Mouse (Mus musculus) forebrain, embryonic 13.5 days (tissue): ENCODE measurements around the gene Pdzd2. TPM values are rescaled to one million over a fixed set of nuclear protein-coding genes. Genes with fewer than 3 reads are reported as not detected.

Source experiments
- ATAC-seq: fragments of 200-750 bp; cut with Nextera tagmentation; 2 replicates; pipeline ENCODE4 v1.8.0; 2017
- H3K27ac ChIP-seq: fragments of 300-500 bp; sonication (generic); 2 replicates; pipeline ENCODE4 v1.5.1; 2015; ENCODE audit warnings: inconsistent platforms, mild to moderate bottlenecking, moderate library complexity
- H3K27me3 ChIP-seq: fragments of 300-500 bp; sonication (generic); 2 replicates; pipeline ENCODE4 v1.6.1; 2015; ENCODE audit warnings: mild to moderate bottlenecking, inconsistent platforms
- H3K36me3 ChIP-seq: fragments of 300-500 bp; sonication (generic); 2 replicates; pipeline ENCODE4 v1.6.1; 2015; ENCODE audit warnings: mild to moderate bottlenecking, inconsistent platforms; ENCODE audit not compliant: poor library complexity, severe bottlenecking
- H3K4me1 ChIP-seq: fragments of 300-500 bp; sonication (generic); 2 replicates; pipeline ENCODE4 v1.6.1; 2015; ENCODE audit warnings: inconsistent platforms
- H3K4me2 ChIP-seq: fragments of 300-500 bp; sonication (generic); 2 replicates; pipeline ENCODE4 v1.6.1; 2015; ENCODE audit warnings: inconsistent platforms, mild to moderate bottlenecking, moderate library complexity
- H3K4me3 ChIP-seq: fragments of 300-500 bp; sonication (generic); 2 replicates; pipeline ENCODE4 v1.5.1; 2015; ENCODE audit warnings: mild to moderate bottlenecking, inconsistent platforms
- H3K9ac ChIP-seq: fragments of 300-500 bp; sonication (generic); 2 replicates; pipeline ENCODE4 v1.6.1; 2015; ENCODE audit warnings: mild to moderate bottlenecking, inconsistent platforms
- H3K9me3 ChIP-seq: fragments of 300-500 bp; sonication (generic); replicated peaks from 2 replicates; pipeline ENCODE4 v1.6.1; 2016; ENCODE audit warnings: inconsistent platforms
- WGBS: fragments of 180-500 bp; shearing (Covaris S2); methylation state at CpG from one replicate; pipeline ENCODE4 v1.1.7; 2015; 5-methylcytosine and 5-hydroxymethylcytosine counted together
- polyA plus RNA-seq: library from polyadenylated mRNA; unstranded; fragments of >200 nt; fragmentation: Nextera tagmentation; extraction: Ambion mirVana; gene quantifications from 2 replicates; pipeline ENCODE4 v1.2.1, GENCODE M21; 2015

The Pdzd2 gene
- polyA plus RNA-seq, 1 experiment from 2014 or later = 5.5 TPM

DNA sequence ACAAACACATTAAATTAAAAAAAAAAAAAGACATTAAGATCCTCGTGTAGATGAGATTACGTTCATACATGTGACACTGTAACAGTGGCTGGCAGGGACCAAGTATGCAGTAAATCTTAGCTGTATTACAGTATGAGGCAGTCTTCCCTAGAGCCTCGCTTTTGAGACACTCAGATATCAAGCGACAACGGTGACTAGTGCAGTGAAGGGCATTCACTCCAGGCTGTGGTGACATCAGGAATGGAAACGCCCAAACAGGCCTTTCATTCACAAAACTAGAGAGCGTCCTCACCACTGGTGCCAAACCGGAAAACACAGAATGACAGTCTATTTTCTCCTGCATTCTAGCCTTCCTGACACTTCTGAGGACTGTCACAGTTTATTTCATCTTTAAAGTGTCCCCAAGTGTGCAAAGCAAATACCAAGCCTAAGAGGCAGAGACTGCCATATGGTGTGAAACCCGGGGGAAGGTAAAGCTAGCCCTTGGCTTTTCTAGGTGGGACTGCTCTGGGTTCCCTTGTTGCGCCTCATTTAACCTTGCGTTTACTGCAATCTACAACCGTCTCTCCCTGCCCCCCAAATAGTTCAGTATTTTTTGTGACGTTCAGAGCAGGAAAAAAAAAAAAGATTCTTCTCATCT lies 195.9 kb downstream of the Pdzd2 start:
- 82% methylated on average over 13 of the region's 13 CpGs for WGBS
- no peaks in the 10 kb centered on the region for H3K9me3 ChIP-seq
- no peak overlapping the region for H3K9ac ChIP-seq
- H3K4me3 ChIP-seq = no peak overlapping the region
- no peak overlapping the region for H3K27ac ChIP-seq
- ATAC-seq = no peak
- peaks cover 2% of the 10 kb centered on the region; the same call in 1 of the 2 replicates for H3K4me1 ChIP-seq
- H3K27me3 ChIP-seq = 0 out of 2 replicates have a peak, but pooled peaks cover 6% of the 10 kb centered on the region
- no peaks in the 10 kb centered on the region for H3K36me3 ChIP-seq
- H3K4me2 ChIP-seq = no peak overlapping the region

DNA sequence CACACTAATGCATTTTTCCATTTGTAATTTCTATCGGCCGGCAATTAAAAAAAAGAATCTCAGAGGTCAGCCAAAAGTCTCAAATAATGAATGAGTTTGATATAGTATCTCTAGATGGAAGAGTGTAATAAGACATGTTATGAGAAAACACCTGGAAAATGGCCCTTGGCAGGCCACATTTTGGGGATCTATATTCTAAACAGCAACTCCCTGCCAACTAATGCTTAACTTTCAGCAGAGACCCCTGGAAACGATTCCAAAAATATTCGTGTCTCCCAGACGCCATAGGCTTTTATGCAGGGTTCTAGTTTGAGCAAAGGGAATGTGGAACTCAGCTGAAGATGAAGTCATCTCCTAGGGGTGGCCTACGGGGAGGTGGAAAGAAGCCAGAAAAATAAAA lies 197.4 kb downstream of the Pdzd2 start:
- 88% methylated on average over 6 of the region's 6 CpGs for WGBS
- no peak for ATAC-seq
- no peaks in the 10 kb centered on the region for H3K9me3 ChIP-seq

DNA sequence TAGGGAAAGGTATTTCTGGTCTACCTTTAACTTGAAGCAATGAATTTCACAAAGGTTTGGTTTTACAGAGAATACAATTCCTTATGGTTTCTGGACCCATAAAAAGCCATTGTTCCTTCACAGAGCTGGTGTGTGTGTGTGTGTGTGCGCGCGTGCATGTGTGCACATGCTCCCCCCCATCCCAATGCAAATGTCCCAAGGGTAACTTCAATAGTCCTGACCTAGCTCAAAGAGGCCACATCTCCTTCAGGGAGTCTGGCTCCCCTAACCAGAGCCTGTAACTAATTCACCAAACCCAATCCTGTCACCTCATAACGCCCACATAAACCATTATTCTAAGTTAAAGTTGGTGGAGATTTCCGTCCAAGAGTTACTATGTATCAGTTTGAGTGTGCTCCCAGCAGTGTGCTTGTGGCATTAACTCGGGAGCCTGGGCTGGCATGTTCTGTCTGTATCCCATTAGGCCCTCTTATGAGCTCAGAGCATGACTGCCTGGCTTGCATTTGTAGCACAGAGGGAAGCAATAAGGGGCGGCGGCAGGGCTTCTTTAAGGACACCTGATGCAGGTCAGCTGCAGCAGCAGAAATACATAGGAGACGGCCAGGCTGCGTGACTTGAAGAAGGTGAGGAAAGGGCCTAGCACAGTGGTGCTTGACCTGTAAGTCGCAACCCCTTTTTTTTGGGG lies 200.0 kb downstream of the Pdzd2 start:
- no peak for ATAC-seq
- H3K9me3 ChIP-seq = no peaks in the 10 kb centered on the region
- no peak overlapping the region for H3K27ac ChIP-seq
- H3K4me1 ChIP-seq = no peaks in the 10 kb centered on the region
- no peaks in the 10 kb centered on the region for H3K36me3 ChIP-seq
- WGBS = 92% methylated on average over 11 of the region's 11 CpGs
- no peak overlapping the region for H3K4me2 ChIP-seq
- H3K9ac ChIP-seq = no peak overlapping the region
- H3K4me3 ChIP-seq = no peak overlapping the region
- H3K27me3 ChIP-seq = no peaks in the 10 kb centered on the region

More for the DNA sequence above, 197.4 kb downstream of the Pdzd2 start:
- no peak overlapping the region for H3K27ac ChIP-seq
- H3K4me2 ChIP-seq = no peak overlapping the region
- H3K4me3 ChIP-seq = no peak overlapping the region
- no peak overlapping the region for H3K9ac ChIP-seq
- H3K27me3 ChIP-seq = 0 out of 2 replicates have a peak, but pooled peaks cover 6% of the 10 kb centered on the region
- no peaks in the 10 kb centered on the region for H3K4me1 ChIP-seq
- no peaks in the 10 kb centered on the region for H3K36me3 ChIP-seq

DNA sequence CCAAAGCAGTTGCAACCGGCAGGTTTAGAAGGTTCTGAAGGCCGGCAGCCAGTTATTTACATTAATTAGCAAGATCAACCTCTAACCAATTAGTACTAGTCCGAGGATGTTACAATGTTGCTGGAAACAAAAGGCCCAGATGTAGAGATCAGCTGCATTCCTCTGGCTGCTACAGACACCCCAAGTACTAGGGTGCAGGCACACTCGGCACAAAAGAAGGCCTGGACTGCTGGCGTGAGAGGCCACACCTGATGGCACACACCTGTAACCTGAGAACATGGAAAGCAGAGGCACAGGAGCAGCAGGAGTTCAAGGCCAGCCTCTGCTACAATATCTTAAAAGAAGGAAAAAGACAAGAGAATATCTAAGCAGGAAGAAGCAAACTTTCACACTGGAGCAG lies 206.5 kb downstream of the Pdzd2 start:
- WGBS = 64% methylated on average over 5 of the region's 5 CpGs
- no peaks in the 10 kb centered on the region for H3K9me3 ChIP-seq
- no peaks in the 10 kb centered on the region for H3K4me1 ChIP-seq
- H3K4me2 ChIP-seq = no peak overlapping the region
- no peak for ATAC-seq
- H3K9ac ChIP-seq = no peak overlapping the region
- no peak overlapping the region for H3K27ac ChIP-seq
- H3K27me3 ChIP-seq = no peaks in the 10 kb centered on the region
- H3K4me3 ChIP-seq = no peak overlapping the region
- no peaks in the 10 kb centered on the region for H3K36me3 ChIP-seq

GRCm38 (mm10) chr15:12532568-12532967 lies 207.2 kb downstream of the Pdzd2 start:
- Histone ChIP-seq H3K4me3 (no peak overlapping the region), H3K27ac (no peak overlapping the region), H3K9ac (no peak overlapping the region), H3K9me3 (no peaks in the 10 kb centered on the region), H3K4me2 (no peak overlapping the region), H3K27me3 (no peaks in the 10 kb centered on the region), H3K36me3 (no peaks in the 10 kb centered on the region), H3K4me1 (no peaks in the 10 kb centered on the region)
- 91% methylated on average over 4 of the region's 4 CpGs for WGBS
- ATAC-seq = no peak

DNA sequence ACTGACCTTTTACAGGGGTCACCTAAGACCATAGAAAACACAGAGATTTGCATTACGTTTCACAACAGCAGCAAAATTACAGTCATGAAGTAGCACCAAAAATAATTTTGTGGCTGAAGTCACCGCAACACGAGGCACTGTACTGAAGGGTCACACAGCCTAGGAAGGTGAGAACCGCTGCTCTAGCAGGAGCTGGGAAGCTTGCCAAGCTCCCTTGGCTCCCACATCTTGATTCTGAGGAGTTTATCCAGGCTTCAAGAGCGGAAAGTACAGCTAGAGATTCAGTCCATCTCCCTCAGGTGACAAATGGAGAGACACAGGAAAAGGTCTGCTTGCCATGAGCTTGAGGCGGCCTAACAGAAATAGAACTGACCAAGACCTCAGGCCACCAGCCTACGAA lies 216.9 kb downstream of the Pdzd2 start:
- Histone ChIP-seq H3K4me3 (no peak overlapping the region), H3K27ac (no peak overlapping the region), H3K9me3 (no peaks in the 10 kb centered on the region), H3K27me3 (no peaks in the 10 kb centered on the region), H3K9ac (no peak overlapping the region), H3K4me1 (peaks cover 13% of the 10 kb centered on the region; the same call in 1 of the 2 replicates), H3K36me3 (no peaks in the 10 kb centered on the region), H3K4me2 (no peak overlapping the region)
- no peak for ATAC-seq
- WGBS = 88% methylated on average over 7 of the region's 7 CpGs

- Histone ChIP-seq H3K36me3 (no peaks in the 10 kb centered on the region), H3K9me3 (no peaks in the 10 kb centered on the region), H3K4me1 (peaks cover 17% of the 10 kb centered on the region), H3K27me3 (no peaks in the 10 kb centered on the region), H3K4me2 (no peak overlapping the region), H3K27ac (no peak overlapping the region), H3K4me3 (no peak overlapping the region), H3K9ac (no peak overlapping the region)
- no peak for ATAC-seq
- WGBS = 65% methylated on average over 9 of the region's 9 CpGs
These were observed 219.4 kb downstream of the Pdzd2 start for GRCm38 (mm10) chr15:12520292-12520691.

DNA sequence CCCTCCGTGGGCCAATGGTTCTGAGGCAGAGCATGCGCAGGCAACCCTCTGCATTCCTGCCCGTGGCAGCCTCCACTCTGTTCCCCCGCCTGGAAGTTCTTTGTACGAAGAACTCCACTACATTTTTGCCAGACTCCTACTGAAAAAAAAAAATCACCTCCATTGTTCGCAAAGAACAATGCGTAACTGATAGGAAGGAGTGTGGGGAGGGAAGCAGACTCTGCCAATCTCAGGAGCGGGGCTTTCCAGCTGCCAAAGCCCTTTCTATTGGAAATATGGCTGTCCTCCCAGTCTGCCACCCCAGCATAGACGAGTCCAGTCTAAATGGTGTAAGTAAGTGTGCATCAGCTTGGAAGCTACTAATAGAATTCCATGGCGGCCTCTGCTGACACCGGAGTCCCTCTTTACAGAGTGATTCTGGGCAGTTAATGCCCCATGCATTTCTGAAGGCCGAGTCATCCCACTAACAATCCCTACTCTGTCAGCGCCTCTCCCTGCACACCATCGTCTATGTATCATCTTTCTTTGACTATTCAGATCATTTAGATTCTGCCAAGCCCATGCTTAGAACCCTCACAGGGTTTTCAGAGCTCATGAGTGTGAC lies 221.3 kb downstream of the Pdzd2 start:
- Histone ChIP-seq H3K4me2 (no peak overlapping the region), H3K4me1 (peaks cover 20% of the 10 kb centered on the region), H3K4me3 (no peak overlapping the region), H3K9ac (no peak overlapping the region), H3K27me3 (no peaks in the 10 kb centered on the region), H3K36me3 (no peaks in the 10 kb centered on the region), H3K9me3 (no peaks in the 10 kb centered on the region), H3K27ac (no peak overlapping the region; the same call in 1 of the 2 replicates)
- ATAC-seq = no peak
- 53% methylated on average over 14 of the region's 14 CpGs for WGBS

GRCm38 (mm10) chr15:12517314-12517813 lies 222.4 kb downstream of the Pdzd2 start:
- Histone ChIP-seq H3K4me2 (no peak overlapping the region), H3K27me3 (no peaks in the 10 kb centered on the region), H3K4me1 (peaks cover 20% of the 10 kb centered on the region), H3K4me3 (no peak overlapping the region), H3K9me3 (no peaks in the 10 kb centered on the region), H3K27ac (no peak overlapping the region), H3K9ac (no peak overlapping the region), H3K36me3 (no peaks in the 10 kb centered on the region)
- no peak for ATAC-seq
- WGBS = 77% methylated on average over 9 of the region's 9 CpGs

DNA sequence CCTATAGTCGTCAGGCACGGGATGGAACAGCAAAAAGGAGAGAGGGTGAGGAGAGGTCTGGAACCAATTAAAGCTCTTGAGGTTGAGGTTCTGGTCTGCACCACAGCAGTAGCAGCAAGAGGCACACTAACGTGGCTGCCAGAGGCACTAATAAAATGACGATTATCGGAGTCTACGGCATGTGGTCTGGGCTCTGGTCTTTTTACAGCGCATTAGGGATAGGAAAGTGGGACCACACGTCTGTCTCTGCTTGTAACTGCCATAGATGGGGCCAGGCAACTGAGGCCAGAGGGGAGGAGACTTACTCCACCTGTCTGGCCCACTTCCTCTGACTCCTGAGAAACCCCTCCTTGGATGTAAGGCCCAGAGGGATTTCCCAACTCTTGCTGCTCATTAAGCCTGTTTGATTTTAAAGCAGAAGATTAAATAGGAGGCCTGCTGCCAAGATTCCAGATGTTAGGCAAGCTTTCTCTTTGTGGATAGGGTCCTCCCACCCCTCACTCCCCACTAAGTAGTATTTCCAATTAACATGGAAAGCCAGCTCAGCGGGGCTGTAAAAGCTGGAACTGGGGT lies 224.4 kb downstream of the Pdzd2 start:
- no peaks in the 10 kb centered on the region for H3K9me3 ChIP-seq
- peaks cover 17% of the 10 kb centered on the region for H3K4me1 ChIP-seq
- WGBS = 54% methylated on average over 9 of the region's 9 CpGs
- H3K27ac ChIP-seq = no peak overlapping the region
- H3K9ac ChIP-seq = no peak overlapping the region
- no peak for ATAC-seq
- no peak overlapping the region for H3K4me3 ChIP-seq
- no peaks in the 10 kb centered on the region for H3K36me3 ChIP-seq
- no peaks in the 10 kb centered on the region for H3K27me3 ChIP-seq
- H3K4me2 ChIP-seq = no peak overlapping the region

- Histone ChIP-seq H3K27ac (no peak overlapping the region), H3K4me1 (peaks cover 13% of the 10 kb centered on the region), H3K36me3 (no peaks in the 10 kb centered on the region), H3K27me3 (no peaks in the 10 kb centered on the region), H3K9me3 (no peaks in the 10 kb centered on the region), H3K9ac (no peak overlapping the region), H3K4me3 (no peak overlapping the region), H3K4me2 (no peak overlapping the region)
- WGBS = 87% methylated on average over 9 of the region's 9 CpGs
- ATAC-seq = no peak
These were observed 226.2 kb downstream of the Pdzd2 start for GRCm38 (mm10) chr15:12513526-12513925.

GRCm38 (mm10) chr15:12508765-12509377 lies 230.9 kb downstream of the Pdzd2 start:
- 94% methylated on average over 10 of the region's 10 CpGs for WGBS
- no peak overlapping the region for H3K4me3 ChIP-seq
- no peak overlapping the region for H3K27ac ChIP-seq
- H3K9me3 ChIP-seq = no peaks in the 10 kb centered on the region
- no peak overlapping the region for H3K4me2 ChIP-seq
- H3K36me3 ChIP-seq = no peaks in the 10 kb centered on the region
- H3K27me3 ChIP-seq = no peaks in the 10 kb centered on the region
- peaks cover 11% of the 10 kb centered on the region for H3K4me1 ChIP-seq
- no peak overlapping the region for H3K9ac ChIP-seq
- ATAC-seq = no peak
